Mouse (Mus musculus) layer of hippocampus, adult 11-12 months (tissue): Measurements from ENCODE around the gene Sft2d2.

ENCODE experiments used
- DNase-seq: peaks from one replicate; pipeline ENCODE4 v3.0.0; 2022; ENCODE audit warnings: low spot score

Sft2d2 gene

DNA sequence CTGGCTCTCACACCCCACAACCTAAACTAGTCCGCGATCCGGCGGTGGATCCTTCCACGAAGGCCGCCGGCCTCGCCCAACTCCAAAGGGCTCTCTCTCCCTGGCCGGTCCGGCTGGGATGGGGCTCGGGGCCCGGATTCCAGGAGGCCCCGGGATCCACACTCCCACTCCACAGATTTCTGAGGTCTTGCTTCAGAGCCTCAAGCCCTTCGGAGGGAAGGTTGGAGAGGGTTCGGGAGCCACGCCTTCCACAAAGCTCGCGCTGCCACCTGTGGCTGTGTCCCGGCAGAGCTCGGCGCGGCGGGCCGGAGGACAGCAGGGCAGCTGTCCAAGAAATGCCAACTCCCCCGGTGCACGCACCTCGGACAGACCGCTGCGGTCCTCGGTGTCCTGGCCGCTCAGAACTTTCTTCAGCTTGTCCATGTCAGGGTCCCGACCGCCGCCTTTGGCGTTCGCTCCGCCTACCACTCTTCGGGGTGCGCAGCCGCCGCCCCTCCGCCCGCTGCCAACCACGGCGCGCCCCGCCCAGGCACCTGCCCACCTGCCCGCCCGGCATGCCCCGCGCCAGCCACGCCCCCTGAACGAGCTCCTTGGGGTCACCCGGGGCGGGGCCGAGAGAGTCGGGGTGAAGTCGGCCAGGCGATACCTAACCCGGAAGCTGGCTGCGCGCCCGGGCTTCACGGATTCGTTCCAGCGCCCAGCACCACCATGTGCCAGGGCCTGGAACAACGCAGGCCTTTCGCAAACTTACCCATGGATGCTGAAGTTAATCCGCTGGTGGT is at the start of gene Sft2d2:
TSS of gene Sft2d2 (minus strand) at position 559 of the 782 bp plus-strand sequence.
- DNase-seq, result peak; percentile 84

DNA sequence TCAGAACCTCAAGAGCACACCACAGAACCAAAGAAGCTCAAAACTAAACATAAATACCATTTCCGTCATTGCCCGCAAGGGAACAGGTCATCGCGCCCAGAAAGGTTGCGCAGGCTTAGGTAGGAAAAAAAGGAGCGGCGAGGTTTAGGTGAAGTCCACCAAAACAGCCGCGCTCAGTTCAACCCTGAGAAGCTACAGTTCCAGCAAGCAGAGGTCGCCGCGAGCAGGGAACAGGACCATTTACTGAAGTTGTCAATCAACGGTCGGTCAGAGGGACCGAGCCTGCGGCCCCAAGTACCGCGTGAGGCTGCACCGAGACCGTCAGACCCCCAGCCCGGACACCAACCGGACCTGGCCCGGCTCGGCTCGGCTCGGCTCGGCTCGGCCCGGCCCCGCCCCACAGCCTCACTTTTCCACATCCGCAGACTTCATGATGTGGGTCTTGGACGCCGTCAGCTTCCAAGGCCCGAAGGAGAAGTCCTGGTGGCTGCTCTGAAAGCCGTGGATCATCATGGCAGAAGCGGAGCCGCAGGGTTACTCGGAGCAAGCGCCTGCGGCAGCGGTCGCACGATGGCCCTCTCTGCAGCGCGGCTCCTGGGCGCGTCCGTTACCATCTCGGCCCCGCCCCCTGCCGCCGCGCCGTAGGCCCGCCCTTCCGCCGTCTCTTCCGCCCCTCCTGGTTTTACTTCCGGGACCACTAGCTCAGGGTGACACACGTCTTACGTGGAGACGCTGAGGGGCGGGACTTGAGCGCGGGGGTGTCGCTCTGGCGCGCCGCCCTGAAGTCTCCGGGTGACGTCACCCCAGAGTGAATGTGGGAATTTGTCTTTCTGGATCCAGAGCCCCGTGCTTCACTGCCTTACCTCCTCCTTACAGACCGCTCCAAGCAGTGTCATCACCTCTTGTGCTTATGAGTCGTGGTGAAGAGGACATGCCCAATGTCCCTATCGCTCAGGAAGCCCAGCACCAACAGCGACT is 42.4 kb upstream of the Sft2d2 start, which contains the start of gene Tiprl:
TSS of gene Tiprl (minus strand) at position 676 of the 978 bp plus-strand sequence.
- DNase-seq, result peak; percentile 98

DNA sequence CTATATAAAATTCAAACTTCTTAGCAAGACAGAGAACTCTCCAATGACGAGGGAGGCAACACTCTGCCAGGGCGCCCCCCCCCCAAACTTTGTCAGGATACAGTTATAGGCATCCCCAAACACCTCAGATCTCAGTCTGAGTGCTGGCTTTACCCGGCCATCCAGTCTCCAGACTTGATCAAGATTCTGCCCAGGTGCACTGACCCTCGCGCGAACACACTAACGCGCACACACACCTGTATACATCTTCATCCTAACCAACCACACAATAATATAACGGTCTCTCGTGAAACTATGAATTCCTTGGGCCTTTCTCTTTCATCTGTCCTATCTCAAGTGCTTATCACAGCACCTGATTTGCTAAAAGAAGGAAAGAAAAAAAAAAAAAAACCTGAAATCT is 41.6 kb upstream of the Sft2d2 start:
- DNase-seq, result no peak

DNA sequence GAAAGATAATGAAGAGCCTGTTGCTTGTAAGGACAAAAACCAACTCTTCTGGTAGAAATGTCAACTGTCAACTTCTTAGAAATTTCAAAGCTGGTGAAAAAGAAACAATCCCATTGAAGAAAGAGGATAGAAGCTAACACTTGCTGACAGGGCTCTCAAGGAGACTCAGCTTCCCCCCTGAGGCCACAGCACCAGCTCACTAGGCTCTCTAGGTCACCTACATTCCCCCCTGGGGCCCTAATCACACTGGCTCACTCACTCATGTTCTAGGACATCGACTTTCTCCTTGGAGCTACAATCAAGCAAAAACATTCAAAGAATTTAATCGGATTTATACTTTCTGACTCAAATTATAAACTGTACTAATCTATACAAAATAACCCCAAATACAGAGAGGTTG is 39.6 kb upstream of the Sft2d2 start:
- DNase-seq, result no peak

DNA sequence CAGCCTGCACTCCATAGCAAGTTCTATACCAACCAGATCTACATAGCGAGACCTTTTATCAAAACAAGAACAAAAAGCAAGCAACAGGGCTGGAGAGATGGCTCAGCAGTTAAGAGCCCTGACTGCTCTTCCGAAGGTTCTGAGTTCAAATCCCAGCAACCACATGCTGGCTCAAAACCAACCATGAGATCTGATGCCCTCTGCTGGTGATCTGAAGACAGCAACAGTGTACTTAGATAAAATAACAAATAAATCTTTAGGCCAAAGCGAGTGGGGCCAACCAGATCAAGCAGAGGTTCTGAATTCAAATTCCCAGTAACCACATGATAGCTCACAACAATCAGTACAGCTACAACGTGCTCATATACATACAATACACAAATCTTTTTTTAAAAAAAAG is 36.5 kb upstream of the Sft2d2 start:
- DNase-seq, result no peak

DNA sequence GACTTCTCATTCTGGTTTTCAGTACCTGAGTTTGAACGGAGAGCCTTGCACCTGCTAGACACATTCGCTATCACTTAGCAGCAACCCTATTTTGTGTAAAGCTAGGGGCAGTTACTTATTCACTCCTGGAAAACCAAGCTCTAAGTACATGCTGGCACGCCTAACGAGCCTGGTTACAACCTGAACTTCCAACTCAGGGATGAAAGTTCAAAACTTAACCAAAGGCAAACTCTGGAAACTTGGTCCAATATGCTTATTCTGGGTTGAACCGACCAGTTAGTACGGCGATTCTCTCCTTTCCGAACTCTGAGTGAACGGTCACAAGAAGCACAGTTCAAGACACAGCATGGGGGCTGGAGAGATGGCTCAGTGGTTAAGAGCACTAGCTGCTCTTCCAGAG is 35.3 kb upstream of the Sft2d2 start:
- DNase-seq, result no peak

DNA sequence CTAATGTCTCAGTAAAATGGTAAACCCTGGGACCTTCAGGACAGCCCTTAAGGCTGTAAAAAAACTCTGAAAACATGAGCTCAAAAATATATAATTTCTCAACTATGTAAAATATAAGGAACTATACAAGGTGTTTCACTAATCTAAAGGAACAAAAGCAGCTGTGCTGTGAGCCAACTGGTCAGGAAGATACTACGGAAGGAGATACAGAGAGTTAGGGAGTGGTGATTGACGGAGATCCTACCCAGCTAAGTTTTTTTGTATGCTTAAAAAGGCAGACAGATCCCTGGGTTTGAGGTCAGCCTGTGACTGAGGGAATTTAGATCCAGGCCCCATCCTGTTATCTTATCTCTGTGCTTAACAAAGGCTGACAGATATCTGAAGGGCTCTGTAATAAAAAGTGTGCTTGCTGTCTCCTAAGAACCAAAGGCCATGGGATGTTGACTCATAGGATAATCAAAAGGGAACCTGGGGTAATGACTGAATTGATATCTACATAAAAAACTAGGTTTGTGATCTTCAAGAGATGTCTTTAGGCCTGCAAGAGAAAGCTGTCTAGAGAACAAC is 22.9 kb upstream of the Sft2d2 start:
- DNase-seq, result no peak

DNA sequence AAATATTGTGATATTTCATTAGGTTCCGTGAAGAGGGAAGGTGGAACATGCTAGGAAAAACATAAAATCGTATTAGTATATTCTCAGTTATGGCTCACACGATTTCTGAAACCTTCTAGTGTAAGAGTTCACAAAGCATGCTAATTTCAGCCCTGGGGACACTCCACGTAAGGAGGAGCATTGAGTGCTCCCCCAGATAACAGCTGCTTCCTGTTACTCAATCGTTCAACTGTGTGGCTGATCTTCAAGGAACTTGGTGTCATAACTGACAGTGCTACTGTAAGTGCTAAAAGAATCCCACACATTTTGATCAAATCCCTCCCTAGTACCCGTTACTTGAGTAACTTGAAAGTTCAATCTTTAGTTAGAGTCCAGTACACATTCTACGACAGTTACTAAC is 21.6 kb upstream of the Sft2d2 start:
- no peak for DNase-seq

DNA sequence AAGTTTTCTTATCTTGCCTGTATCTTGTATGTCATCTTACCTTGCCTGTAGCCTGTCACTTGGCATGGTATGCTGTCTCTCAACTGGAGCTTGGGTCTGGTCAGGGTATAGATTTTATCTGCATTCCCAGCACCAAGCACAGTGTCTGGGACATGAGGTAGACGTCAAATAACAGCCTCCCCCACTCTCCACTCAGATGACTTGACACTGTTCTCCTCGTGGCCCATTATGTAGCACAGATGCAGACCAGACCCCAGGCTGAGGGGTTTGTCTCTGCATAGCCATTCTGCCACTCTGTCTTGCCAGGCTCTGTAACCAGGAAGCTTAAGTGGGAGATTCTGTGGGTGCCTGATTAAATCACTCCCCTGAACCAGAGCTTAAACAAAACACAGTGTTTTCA is 11.4 kb upstream of the Sft2d2 start:
- DNase-seq, result no peak

DNA sequence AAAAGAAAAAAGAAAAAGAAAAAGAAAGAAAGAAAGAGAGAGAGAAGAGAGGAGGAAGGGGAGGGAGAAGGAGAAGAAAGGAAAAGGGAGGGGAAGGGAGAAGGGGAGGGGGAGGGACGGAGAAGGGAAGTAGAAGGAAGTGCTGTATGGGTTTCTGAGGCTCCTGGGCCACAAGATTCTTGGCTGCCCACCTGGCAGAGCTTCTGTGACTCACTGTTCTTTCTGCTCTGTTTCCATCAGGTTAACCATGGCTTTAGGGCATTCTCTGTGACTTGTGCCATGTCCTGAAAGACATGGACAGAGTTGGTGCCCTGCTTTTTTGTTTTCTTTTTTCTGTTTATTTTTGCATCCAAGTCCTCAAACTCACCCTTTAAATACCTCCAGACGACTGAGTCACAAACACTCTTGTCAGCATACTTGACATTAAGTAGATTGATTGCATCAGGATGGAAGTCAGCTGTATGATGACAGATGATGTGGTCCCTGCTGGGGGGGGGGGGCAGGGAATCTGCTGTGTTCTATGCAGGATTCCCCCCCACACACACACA is 9.3 kb upstream of the Sft2d2 start:
- no peak for DNase-seq

DNA sequence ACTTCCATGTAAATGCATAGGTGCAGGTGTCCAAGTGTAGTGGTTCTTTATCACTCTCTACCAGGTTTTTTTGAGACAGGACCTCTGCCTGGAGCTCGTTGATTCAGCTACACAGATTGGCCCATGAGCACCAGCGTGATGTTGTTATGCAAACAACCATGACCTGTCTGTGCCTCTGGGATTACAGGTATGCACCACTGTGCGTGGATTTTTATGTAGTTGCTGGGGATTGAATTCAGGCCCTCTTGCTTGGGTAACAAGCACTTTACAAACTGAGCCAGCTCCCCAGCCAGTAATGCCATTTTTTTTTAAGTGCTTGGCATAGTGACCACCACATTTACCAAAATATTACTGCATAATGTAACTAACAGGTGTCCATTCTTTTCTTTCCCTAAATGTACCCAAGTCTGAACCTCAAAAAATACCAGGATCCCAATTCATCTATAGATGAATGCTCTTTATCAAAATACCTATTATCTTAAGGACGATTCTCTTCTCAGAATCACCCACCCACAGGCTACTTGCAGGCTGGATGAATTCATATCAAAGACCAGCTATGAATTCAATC is 7.3 kb upstream of the Sft2d2 start:
- DNase-seq, result no peak

DNA sequence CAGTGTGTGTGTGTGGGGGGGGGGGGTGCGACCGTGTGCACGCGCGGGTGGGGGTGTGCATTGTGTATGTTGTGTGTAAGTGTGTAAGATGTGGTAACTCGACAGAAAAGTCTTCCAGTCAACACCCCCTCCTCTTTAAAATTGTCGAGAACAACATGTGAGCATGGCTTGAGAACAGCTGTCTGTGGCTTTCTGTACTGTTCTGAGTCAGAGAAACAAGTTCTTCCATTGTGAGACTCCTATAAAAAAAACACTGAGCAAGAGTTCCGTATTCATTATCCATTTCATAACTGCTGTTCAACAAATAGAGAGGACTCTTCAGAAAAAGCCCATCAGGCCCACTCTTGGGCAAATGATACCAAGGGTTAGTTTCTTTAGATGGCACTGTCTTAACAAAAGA is 6.5 kb upstream of the Sft2d2 start:
- no peak for DNase-seq

DNA sequence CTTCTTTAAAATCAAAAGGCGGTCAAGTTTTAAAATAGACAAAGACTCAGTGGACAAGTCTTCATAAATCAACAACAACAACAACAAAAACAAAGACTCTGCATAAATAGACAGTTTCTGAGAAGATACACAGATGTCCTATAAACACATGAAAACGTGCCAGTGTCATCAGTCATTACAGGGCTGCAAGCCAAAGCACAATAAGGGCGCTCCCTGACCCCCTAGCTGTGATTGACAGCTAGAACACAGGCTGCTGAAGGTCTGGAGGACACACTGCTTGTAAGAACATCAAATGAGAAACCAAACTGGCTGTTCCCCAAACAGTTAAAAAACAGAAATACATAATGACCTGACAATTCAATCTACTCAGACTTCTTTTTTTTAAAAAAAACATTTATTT is 5.4 kb upstream of the Sft2d2 start:
- no peak for DNase-seq

DNA sequence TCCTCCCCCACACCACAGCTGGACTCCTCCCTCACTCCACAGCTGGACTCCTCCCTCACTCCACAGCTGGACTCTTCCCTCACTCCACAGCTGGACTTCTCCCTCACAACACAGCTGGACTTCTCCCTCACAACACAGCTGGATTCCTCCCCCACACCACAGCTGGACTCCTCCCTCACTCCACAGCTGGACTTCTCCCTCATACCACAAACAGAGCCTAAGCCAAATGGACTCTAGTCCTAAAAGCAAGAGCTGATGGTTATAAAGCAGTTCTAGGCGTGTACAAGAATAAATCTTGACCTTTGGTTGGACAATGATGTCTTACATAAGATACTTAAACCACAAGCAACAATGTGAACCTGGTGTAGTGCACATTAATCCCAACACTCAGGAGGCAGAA is 4.7 kb upstream of the Sft2d2 start:
- no peak for DNase-seq

DNA sequence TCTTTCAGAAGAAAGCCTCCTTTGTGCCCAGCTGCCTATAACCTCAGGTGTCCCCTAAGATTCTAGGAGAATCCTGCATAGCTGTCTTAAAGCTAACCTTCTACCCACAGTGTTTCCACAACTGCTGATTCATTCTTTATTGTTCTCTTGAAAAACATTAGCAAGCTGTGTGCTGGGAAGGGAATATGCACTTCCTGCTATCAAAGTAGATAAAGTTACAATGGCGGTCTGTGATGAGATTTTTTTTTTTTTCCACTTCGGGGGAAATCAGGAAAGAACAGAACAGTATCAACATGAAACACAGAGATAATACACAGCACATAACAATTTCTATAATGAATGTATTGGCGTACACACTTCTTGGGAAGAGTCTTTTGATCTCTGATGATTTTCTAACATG is 3.6 kb upstream of the Sft2d2 start:
- DNase-seq, result no peak

DNA sequence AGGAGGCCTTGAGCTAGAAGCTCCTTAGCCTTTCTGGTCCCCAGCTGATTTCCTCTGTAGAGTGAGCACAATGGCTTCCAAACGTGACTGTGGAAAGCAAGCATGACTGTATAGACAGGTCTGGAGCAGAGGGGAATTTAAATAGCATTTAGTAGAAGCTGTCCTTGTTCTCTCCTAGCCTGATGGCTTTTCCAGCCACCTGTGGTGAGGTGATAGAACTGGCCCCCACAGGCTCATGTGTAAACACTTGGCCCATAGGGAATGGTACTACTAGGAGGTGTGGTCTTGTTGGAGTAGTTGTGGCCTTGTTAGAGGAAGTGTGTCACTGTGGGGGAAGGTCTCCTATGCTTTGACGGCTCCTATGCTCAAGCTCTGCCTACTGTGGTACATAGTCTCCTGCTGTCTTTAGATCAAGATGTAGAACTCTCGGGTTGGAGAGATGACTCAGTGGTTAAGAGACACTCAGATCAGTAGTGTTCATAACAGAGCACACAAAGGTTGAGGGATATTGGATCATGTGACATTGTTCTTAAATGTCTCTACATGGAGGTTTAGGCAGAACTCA is 1.2 kb upstream of the Sft2d2 start:
- DNase-seq, result no peak

DNA sequence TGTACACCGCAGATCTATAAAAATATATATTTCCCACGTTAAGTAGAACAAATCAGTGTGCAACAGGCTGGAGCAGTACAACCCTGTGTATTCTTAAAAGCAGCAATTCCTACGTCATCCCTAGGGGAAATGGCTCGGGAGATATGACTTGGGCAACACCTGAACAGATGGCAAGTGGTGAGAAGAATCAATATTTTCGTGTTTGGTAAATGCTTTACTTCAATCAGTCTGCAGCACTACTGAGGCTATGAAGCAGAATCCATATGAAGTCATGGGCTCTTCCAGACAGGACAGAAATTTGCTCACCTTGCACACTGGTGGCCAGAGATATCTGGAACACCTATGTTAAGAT is 400 bp upstream of the Sft2d2 start:
- no peak for DNase-seq

DNA sequence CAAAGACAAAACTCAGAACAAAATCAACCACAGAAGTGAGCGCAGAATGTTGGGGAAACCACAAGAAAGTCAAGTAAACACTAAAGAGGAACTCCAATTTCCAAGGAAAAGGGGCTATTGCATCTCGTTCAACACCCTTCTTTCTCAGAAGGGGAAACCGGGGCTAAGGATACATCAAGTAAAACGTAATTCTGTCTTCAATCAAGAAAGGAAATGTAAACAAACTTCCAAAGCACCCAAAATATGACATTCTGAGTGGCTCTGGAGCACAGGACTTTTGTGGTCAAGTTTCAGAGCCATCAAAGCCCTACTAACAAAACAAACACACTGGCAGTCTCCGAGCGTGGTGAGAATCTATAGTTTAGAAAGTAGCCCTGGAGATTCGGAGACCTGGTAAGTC is 812 bp downstream of the Sft2d2 start:
- no peak for DNase-seq

DNA sequence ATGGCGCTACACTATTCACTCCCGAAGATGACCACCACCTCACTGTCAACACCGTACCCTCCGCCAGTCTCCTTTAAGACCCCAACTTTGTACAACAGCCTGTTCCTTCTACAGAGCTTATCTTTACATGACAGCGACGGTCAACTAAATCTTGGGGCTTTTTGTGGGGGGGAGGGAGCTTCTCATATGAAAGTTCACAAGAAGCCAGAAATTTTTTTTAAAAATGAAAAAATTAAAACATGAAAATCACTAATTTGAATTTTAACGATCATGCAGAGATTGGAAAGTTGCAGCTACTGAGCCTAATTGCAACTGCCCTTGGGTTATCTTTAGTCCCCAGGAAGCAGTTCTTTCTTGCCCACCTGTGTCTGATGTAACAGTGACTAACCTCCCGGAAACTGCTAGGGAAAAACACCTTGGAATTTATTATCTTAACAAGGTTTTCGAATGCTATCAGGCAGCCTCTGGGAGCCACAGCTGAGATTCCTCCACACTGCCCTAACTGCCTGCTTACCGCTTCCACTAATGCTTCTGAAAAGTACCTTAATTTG is 1.4 kb downstream of the Sft2d2 start:
- DNase-seq, result no peak

DNA sequence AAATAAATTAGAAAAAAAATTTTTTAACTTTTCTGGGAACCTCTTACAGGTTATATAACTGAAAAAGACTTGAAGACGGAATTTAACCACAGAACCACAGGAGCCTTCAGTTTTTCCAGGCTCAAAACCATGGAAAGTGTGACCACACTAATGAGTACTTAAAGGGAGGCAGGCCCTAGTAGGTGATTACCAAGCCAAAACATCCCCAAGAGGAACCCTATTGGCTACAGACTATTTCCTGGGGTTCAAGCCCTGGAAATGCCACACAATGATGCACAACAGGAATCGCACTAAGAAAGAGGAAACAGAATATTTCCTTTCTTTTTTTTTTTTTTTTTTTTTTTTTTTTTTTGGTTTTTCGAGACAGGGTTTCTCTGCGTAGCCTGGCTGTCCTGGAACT is 2.1 kb downstream of the Sft2d2 start:
- no peak for DNase-seq

DNA sequence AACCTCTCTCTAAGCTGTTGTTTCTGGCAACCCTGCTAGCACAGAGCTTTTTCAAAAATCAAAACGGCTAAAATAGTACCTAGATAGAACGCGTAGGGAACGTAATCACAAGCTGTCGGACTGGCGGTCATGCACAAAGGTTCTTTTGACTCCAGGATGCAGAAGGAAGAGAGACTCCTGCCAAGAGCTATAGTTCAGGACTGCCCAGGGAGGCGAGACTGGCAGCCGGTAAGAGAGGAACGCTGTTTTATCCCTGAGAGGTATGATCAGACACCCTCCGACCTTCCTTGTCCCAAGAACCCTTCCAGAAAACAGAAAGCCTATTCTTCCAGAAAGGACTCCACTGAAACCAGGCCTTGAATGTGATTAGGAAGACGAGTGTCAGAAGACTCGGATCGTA is 2.6 kb downstream of the Sft2d2 start:
- DNase-seq, result no peak
